Mouse (Mus musculus) fibroblast of lung, adult 2 months (primary cell): ENCODE results near the gene Plekhh1.
"Not testable (repeated sequence)": the region's sequence is repeated elsewhere in the genome, so short reads cannot be mapped to it uniquely, and the experiment has no call there.

Experiments
- DNase-seq: peaks from one replicate; pipeline ENCODE4 v3.0.0-alpha.2; 2011; ENCODE audit warnings: low read depth

The Plekhh1 gene

DNA sequence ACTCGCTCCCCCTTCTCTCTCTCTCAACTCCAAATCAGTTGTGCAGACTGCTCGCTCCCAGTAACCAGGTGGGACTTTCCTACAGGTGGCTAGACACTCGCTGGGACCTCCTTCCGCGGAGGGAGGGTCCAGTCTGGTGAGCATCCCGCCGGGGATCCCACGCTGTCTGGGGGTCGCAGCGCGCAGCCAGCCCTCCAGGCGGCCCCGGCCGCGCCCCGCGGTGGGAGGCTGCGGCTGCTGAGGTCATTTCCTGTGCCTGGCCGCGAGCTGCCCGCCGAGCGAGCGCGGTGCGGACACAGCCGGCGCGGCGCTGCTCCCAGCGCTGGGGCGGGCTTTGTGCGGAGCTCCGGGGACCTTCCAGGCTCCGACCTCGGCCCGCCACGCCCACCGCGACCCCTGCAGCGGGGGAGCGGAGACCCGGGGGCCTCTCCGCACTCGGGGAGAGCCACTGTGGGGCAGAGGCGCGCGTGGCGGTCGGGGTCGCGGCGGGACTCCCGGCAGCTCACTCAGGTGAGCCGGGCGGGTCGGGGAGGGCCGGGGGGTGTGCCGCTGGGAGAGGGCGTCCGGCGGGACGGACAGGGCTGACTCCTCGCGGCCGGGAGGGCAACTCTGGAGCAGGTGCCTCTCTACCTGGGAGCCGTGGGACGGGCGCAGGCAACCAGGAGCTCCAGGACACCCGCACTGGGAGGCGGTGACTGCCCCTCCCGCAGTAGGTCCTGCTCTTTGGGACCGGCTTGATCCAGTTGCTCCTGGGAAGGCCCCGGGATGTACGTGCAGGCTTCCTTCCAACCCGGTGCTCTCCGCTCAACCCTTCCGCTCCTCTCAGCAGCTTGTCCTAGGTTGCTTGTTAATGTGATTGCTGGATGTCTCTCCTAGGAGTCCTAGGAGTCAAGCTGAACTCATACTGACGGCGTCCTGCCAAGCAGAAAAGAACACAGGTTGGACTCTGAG lies at the start of gene Plekhh1:
Plekhh1 (plus strand) TSS at position 253 of the 951 bp plus-strand sequence.
- no peak for DNase-seq

- no peak for DNase-seq
These were observed 48.3 kb upstream of the Plekhh1 start for GRCm38 (mm10) chr12:78980683-78981091.

- no peak for DNase-seq
These were observed 47.8 kb upstream of the Plekhh1 start for GRCm38 (mm10) chr12:78981131-78981530.

DNA sequence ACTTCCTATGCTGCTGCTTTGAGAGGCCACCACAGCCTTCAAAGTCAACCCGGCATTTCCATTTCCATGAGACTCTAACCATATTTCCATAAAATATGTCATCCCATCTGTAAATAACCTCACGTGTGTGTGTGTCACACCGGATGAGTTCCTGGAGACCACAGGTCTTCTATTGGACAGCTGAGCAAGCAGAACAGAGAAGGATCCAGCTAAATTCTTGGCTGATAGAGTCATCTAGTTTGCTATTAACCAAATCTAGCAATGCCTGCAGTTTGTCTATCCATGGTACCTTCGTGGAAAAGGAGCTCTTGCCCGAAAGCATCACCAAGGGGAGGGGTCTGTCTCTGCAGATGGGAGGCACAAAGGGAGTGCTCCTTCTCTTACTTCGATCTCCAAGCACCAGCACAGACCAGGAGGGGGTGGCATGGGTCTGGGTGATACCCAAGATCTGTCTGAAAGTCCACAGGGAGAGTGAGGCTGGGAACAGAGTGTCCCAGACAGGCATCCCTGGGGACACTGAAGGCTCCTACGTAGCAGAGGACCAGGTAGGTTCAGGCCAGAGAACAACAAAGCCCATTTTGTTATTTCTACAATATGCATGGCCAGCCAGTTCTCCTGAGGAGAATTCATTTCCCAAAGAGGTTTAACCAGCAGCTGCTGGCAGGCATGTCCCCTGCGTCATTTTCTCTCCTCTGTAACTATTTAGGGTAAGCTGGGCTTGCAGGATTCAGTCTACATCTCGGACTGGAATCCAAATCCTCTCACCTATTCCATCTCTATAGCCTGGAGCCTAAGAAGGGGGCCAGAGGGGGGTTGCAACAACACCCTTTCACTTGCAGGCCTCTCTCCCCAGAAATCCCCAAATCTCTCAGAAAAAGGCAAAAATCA lies 46.8 kb upstream of the Plekhh1 start:
- no peak for DNase-seq

DNA sequence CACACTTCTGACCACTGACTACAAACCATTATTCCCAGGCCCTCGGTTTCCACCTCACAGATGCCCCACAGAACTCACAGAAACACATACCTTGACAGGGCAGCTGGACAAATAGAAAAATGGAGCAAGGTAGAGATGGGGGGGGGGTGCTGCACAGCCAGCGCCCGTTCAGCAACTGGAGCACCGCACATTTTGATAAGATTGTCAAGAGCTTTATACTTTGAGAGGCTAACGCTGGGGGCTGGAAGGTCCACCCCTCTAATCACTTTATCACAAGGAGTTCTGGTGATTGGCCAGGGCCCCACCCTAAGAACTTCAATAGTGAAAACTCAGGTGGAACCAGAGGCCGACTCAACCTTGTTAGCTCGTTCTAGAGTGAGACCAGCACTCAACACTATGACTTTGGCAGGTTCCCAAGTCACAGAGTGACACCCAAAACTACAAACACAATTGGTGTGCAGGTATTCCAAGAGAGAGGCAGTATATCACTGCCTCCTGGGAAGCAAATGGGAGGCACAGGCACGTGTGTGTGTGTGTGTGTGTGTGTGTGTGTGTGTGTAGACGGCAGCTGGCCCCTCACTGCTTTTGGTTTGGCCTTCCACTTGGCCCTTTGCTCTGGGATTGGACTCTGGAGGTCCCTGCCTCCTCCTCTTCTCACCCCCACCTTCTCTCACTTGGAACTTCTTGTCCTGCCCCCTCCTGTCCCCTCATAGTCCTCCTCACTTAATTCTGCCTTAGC lies 45.5 kb upstream of the Plekhh1 start:
- no peak for DNase-seq

DNA sequence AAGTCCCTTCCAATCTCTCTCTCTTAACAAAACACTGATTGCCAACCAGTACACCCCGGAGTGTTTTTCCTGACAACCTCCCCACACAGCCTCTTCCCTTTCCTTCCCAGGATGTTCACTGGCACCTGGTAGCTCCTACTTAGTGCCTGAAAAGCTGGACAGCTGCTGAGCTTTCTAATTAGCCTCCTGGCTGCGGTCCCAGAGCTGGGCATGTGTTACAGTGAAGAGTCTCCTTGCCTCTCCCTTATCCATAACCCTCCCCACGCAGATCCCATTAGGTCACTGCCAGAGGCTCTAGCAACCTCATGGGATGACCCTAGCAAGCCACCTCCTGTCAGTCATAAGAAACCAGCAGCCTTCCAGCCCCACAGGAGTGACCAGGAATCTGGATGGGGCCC lies 44.9 kb upstream of the Plekhh1 start:
- no peak for DNase-seq

GRCm38 (mm10) chr12:78987581-78988081 lies 41.3 kb upstream of the Plekhh1 start:
- no peak for DNase-seq

DNA sequence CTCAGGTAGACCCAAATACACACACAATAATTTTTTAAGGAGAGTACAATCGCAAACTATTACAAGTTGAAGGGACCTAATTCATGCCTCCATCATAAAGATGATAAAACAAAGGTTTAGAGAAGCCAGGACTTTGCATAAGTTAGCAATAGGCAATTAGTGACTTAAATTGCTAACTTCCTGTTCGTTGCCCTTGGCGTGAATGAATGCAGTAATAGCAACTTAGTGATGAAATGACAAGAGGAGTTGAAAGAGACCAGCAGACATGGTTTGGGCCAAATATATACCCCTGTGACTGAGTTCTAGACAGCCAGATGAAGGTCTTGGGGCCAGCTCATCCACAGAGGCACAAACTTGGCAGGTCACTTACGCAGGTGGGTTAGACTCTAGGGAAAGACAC lies 32.7 kb upstream of the Plekhh1 start:
- no peak for DNase-seq

DNA sequence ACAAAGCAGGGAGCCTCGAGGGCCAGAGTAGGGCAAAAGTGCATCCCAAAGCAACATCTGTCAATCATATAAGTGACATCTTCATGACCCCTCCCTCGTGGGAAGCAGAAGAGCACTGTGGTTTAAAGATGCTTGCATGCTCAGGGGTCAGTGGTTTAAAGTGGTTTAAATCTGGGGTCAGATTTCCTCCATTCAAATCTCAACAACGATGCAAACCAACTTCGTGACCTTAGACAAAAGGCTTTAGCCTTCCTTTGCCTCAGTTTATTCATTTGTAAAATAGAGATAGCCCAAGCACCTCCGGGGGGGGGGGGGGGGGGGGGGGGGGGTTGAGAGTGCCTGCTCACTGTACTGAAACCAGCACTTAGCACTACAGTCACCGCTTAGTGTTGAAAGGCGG lies 32.3 kb upstream of the Plekhh1 start:
- DNase-seq, result no peak

DNA sequence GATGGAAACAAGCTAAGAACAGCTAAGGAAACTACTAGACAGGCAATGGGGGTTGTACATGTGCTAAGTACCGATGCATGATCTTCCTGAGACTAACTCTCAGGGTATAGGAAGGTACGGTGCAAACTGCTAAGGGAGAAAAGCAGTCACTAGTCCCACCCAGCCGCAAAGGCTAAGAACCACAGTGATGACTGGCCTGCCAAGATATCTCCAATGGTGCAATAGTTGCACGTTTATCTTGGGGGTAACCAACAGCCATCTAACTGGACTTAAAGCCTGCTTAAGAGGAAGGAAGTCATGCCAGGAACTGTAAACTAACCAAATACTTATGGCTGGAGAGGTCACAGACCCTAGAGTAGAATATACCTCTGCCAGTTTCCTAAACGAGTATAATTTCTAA lies 26.6 kb upstream of the Plekhh1 start:
- DNase-seq, result no peak

DNA sequence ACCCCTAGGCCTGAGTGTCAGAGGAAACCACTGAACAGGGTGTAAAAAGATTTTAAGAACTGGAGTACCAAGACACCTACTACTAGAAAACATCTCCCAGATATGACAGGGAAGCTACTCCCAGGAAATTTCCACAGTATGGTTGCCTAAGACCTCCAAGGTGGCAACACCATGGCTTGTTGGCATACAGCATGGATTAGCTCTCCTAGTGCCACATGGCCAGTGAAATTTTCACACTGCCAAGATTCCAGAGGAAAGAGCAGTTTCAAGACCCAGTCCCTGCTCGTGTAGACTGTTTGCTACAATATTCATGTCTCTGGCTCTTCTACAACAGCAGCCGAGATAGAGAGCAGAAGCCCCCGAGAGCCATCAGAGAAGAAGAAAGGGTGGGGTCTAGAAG lies 26.0 kb upstream of the Plekhh1 start:
- no peak for DNase-seq

DNA sequence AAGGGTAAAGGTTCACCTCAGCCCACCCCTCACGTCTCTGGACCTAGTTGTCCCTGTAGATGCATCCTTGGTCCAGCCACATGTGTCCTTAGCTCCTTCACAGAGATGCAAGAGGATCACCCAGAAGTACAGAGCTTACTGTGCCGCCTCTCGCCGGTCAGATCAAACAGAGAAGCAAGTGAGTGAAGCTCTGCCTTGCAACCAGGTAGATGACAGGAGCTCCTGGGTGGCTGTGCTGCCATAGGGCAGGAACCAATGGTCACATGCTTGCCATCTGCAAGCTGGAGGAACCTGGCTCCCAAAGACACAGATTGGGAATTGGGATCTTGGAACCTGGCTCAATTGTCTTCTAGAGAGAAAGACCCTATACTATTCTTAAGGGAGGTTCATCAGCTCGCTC lies 23.5 kb upstream of the Plekhh1 start:
- no peak for DNase-seq

DNA sequence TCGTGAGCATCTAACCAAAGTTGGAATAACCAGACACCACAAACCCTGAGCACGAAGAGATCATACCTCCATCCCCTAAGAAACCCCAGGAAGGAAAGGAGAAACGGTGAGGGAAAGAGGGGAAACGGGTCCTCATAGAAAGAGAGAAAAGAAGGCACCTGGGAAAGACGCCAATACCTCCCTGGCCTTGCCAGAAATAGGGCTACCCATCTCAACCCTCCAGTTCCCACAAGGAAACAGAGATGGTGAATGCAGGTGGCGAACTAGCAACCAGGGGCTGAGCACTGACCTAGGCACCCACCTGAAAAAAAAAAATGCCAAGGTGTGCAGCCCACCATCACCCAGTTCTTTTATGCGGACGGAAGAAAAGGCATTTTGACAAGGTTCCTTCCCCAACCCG lies 22.9 kb upstream of the Plekhh1 start:
- no peak for DNase-seq

GRCm38 (mm10) chr12:79006478-79007125 lies 22.4 kb upstream of the Plekhh1 start:
- no peak for DNase-seq

- DNase-seq, result no peak
These were observed 21.7 kb upstream of the Plekhh1 start, which contains the start of gene Tmem229b for GRCm38 (mm10) chr12:79007126-79007753. TSS of gene Tmem229b (minus strand) at chr12:79007627.

DNA sequence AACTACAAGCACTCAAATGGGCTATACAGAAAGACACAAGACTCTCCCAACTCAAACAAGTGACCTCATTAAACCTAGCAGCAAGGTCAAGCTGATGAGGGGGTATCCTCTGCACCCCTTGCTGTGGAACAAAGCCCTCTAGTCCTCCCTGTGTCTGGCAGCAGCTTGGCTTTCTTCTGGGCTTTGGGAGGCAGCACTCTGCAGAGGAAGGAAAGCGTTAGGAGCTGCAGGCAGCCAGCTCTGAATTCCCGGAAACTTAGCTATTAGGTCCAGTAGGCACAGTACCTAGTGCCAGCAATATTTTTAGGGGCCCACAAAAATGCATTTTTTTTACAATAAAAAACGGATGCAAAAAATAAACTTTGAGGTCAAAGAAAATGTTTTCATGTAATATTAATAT lies 18.4 kb upstream of the Plekhh1 start:
- no peak for DNase-seq

DNA sequence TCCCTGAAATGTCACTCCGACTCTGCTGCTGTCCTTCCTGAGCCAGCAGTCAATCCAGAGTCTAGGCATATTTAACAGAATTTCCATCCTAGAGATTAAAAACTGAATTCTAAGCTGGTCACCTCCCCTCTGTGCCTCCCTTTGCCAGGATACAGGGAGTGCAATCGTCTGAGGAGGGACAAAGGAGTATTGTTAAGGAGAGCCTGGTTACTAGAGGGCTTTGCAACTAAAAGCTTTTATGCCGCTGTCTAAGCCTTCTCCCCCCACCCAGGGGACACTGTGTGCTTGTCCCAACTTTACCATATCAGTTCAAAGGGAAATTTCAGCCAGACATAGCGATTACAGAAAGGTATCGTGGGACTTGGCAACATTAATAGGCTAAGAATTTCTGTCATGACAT lies 12.9 kb upstream of the Plekhh1 start:
- DNase-seq, result no peak

GRCm38 (mm10) chr12:79017994-79018399 lies 11.0 kb upstream of the Plekhh1 start:
- DNase-seq, result no peak

GRCm38 (mm10) chr12:79021902-79022301 lies 7.1 kb upstream of the Plekhh1 start:
- DNase-seq, result no peak

DNA sequence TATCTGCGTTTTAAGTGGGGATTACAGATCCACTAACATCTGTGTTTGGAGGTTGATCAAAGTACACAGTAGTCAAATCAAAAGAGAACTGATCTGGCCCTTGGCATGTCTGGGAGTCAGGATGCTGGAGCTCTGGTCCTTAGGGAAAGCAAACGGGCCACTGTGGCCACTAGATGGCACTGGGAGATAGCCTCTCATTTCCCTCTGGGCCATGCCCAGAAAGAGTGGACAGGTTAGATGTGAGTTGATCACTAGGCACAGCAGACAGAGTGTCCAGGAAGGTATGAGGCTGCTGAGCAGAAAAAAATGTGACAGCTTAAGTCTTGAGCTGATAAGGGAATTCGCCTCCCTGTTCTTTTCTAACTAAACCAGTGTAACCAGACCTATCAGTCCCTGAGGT lies 6.1 kb upstream of the Plekhh1 start:
- DNase-seq, result peak; percentile 34

DNA sequence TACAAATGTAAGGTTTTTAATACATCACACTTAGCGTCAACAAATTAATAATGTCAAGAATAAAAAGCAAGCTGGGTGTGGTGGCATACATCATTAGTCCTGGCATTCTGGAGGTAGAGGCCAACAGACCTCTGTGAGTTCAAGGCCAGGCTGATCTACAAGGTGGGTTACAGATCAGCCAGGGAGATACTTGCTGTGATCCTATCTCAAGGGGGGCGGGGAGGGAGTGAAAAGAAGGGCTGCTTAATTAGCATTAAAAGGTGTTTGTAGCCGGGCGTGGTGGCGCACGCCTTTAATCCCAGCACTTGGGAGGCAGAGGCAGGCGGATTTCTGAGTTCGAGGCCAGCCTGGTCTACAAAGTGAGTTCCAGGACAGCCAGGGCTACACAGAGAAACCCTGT lies 1.4 kb upstream of the Plekhh1 start:
- not testable (repeated sequence) for DNase-seq
